Mouse (Mus musculus) urinary bladder, postnatal 36 days (tissue): ENCODE data around the gene Asb15.

ENCODE experiments used
- DNase-seq, 2 experiments: peaks; one replicate each; pipeline ENCODE4 v3.0.0; 2022; ENCODE audit warnings: low spot score in 2 of 2, mixed read lengths in 1 of 2

Asb15 gene

GRCm38 (mm10) chr6:24564886-24565285 lies 36.9 kb downstream of the Asb15 start:
- DNase-seq = no peak

- no peak for DNase-seq
These were observed 41.0 kb downstream of the Asb15 start for GRCm38 (mm10) chr6:24568963-24569362.

- no peak for DNase-seq
These were observed 41.8 kb downstream of the Asb15 start for GRCm38 (mm10) chr6:24569711-24570110.

- no peak for DNase-seq
These were observed 42.3 kb downstream of the Asb15 start for GRCm38 (mm10) chr6:24570278-24570677.

GRCm38 (mm10) chr6:24571126-24571525 lies 43.2 kb downstream of the Asb15 start:
- DNase-seq = no peak

- no peak for DNase-seq
These were observed 44.5 kb downstream of the Asb15 start for GRCm38 (mm10) chr6:24572431-24572830.

GRCm38 (mm10) chr6:24573319-24573718 lies 45.4 kb downstream of the Asb15 start:
- no peak for DNase-seq

- DNase-seq = peak in 1 of 2 experiments; percentile 46
These were observed 55.5 kb downstream of the Asb15 start for GRCm38 (mm10) chr6:24583456-24583855.

GRCm38 (mm10) chr6:24585431-24586310 lies 57.7 kb downstream of the Asb15 start:
- no peak for DNase-seq

- DNase-seq = peak; percentile 9 to 59
These were observed 58.9 kb downstream of the Asb15 start for GRCm38 (mm10) chr6:24586885-24587284.

- no peak for DNase-seq
These were observed 62.3 kb downstream of the Asb15 start for GRCm38 (mm10) chr6:24590282-24590681.

- no peak for DNase-seq
These were observed 63.7 kb downstream of the Asb15 start for GRCm38 (mm10) chr6:24591525-24592218.

GRCm38 (mm10) chr6:24597500-24597899 lies 69.6 kb downstream of the Asb15 start, which contains the start of gene Lmod2:
Lmod2 (plus strand) TSS chr6:24597762.
- DNase-seq = no peak

GRCm38 (mm10) chr6:24599179-24599578 lies 71.2 kb downstream of the Asb15 start:
- no peak for DNase-seq

- DNase-seq = no peak
These were observed 71.7 kb downstream of the Asb15 start for GRCm38 (mm10) chr6:24599639-24600038.

GRCm38 (mm10) chr6:24600134-24600533 lies 72.2 kb downstream of the Asb15 start:
- no peak for DNase-seq

GRCm38 (mm10) chr6:24600726-24601125 lies 72.8 kb downstream of the Asb15 start:
- no peak for DNase-seq

GRCm38 (mm10) chr6:24601668-24602067 lies 73.7 kb downstream of the Asb15 start:
- no peak for DNase-seq

GRCm38 (mm10) chr6:24602351-24602750 lies 74.4 kb downstream of the Asb15 start:
- no peak for DNase-seq

GRCm38 (mm10) chr6:24602993-24603392 lies 75.0 kb downstream of the Asb15 start:
- DNase-seq = no peak

- no peak for DNase-seq
These were observed 76.3 kb downstream of the Asb15 start for GRCm38 (mm10) chr6:24604289-24604688.

- DNase-seq = no peak
These were observed 77.7 kb downstream of the Asb15 start for GRCm38 (mm10) chr6:24605631-24606030.

- DNase-seq = no peak
These were observed 78.6 kb downstream of the Asb15 start for GRCm38 (mm10) chr6:24606512-24606911.
